Mouse (Mus musculus): ENCODE results near the gene Otud7a.

GRCm38 (mm10) chr7:63725040-63725729, 280.6 kb downstream of the Otud7a start:
- TF ChIP-seq CTCF (IDR thresholded peaks at IDR 0.05; ENCODE audit: borderline replicate concordance, insufficient read depth, low read length) = no peak
- TF ChIP-seq POLR2A (IDR thresholded peaks at IDR 0.05; ENCODE audit: low read depth, low read length) = no peak
